Mouse (Mus musculus): ENCODE results near the gene Zranb1.

GRCm38 (mm10) chr7:132903796-132904195 is 27.1 kb upstream of the Zranb1 start:
- TF ChIP-seq CTCF (IDR thresholded peaks at IDR 0.05 in 2 of 3, conservative IDR thresholded peaks at IDR 0.05 in 1 of 3; ENCODE audit: control insufficient read depth in 1 of 3, insufficient read depth in 1 of 3, low read depth in 2 of 3, low read length in 3 of 3, poor library complexity in 1 of 3, severe bottlenecking in 1 of 3) (peak; percentile 16 to 48 (median 30); a peak in 3 of 6 replicates), MAFK (IDR thresholded peaks at IDR 0.05; ENCODE audit: borderline replicate concordance, low read depth, low read length) (no peak), GATA1 (IDR thresholded peaks at IDR 0.05; ENCODE audit: low read depth, low read length) (no peak), CHD2 (IDR thresholded peaks at IDR 0.05; ENCODE audit: low read length) (no peak), MXI1 (IDR thresholded peaks at IDR 0.05; ENCODE audit: low read depth, low read length) (no peak), USF1 (IDR thresholded peaks at IDR 0.05; ENCODE audit: low read depth, low read length) (no peak), ETS1 (IDR thresholded peaks at IDR 0.05; ENCODE audit: low read depth, low read length) (no peak)
